Mouse (Mus musculus) liver, embryonic 14.5 days (tissue): Measurements from ENCODE around the gene Kansl1.

Source experiments
- CTCF ChIP-seq: IDR thresholded peaks from 2 replicates; pipeline ENCODE4 v1.5.1; 2016; ENCODE audit warnings: antibody characterized with exemption, low read depth, control low read depth
- EP300 ChIP-seq: IDR thresholded peaks from 2 replicates; pipeline ENCODE4 v1.6.1; 2016; ENCODE audit warnings: antibody characterized with exemption, low read depth

DNA sequence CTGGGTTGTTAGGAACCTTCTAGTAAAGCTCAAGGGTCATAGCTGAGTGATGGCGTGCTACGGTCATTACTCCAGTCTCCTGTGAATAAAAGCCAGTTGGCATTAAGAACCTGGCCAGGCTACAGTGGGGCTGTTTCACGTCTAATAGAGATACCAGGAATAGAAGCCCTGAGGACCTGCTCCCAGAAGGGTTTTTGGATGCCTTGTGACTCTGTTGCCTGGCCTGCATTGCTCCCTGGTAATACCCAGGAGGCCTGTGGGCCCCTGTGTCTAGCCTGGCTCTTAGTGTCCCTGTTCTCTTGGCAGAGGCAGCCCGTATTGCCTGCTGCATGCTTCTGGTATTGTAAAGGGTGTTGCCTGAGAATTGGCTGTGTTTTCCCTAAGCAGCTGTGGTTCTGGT, 161.5 kb downstream of the Kansl1 start:
- TF ChIP-seq CTCF (no peak), EP300 (no peak)
